Mouse (Mus musculus) spleen, adult 2 months (tissue): ENCODE measurements around the gene B4galt5.

Source experiments
- CTCF ChIP-seq: fragments of 200-500 bp; IDR thresholded peaks from 2 replicates; pipeline ENCODE4 v1.5.1; 2011; ENCODE audit warnings: mild to moderate bottlenecking, inconsistent platforms; ENCODE audit not compliant: insufficient read depth, insufficient read length, insufficient replicate concordance; ENCODE audit errors: extremely low read depth
- POLR2A ChIP-seq: fragments of 200-500 bp; IDR thresholded peaks from 2 replicates; pipeline ENCODE4 v1.6.1; 2011; ENCODE audit warnings: low read depth, low read length, inconsistent platforms

DNA sequence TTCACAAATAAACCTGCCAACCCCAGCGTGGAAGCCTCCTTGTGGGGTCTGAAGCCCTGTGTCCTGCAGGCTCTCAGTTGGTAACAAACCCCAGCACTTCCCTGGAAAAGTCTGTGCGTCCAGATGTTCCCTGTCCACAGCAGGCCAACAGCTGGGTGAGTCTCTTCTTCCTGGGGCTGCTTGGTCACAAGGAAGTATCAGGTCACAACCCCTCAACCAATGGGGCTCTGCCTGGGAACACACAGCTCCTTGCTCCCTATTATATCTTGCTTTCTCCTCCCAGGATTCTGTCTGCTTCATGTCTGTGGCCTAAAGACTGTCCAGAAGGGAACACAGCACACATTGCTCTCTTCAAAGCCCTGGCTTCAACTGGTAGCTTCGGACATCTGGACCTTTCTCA lies 99.4 kb downstream of the B4galt5 start:
- TF ChIP-seq POLR2A: no peak
- TF ChIP-seq CTCF: no peak
